Mouse (Mus musculus): ENCODE results near the gene Tnfrsf22. TPM values are rescaled to one million over a fixed set of nuclear protein-coding genes. Genes with fewer than 3 reads are reported as not detected.
A peak's percentile ranks its signal among the peaks of the same experiment; 100 is the strongest.

Gene Tnfrsf22
- polyA plus RNA-seq, 1 experiment: 5.5 TPM

- DNase-seq (ENCODE audit: low read depth): peak; percentile 99
- TF ChIP-seq CTCF (IDR thresholded peaks at IDR 0.05; ENCODE audit: borderline replicate concordance, extremely low read depth, insufficient read depth, insufficient read length): no peak
- TF ChIP-seq POLR2A (IDR thresholded peaks at IDR 0.05; ENCODE audit: borderline replicate concordance, extremely low read depth, insufficient read depth, insufficient read length, poor library complexity, severe bottlenecking): peak; percentile 47; the same call in 1 of the 2 replicates
Observed at GRCm38 (mm10) chr7:143599428-143600230, 49.8 kb downstream of the Tnfrsf22 start, which contains the start of gene Cars. TSS of gene Cars (minus strand) at chr7:143600090.

- peak; percentile 84 for DNase-seq (ENCODE audit: low read depth)
- TF ChIP-seq CTCF (IDR thresholded peaks at IDR 0.05; ENCODE audit: borderline replicate concordance, extremely low read depth, insufficient read depth, insufficient read length) (no peak), POLR2A (IDR thresholded peaks at IDR 0.05; ENCODE audit: borderline replicate concordance, extremely low read depth, insufficient read depth, insufficient read length, poor library complexity, severe bottlenecking) (no peak)
Observed at GRCm38 (mm10) chr7:143594865-143595264, 54.6 kb downstream of the Tnfrsf22 start.

GRCm38 (mm10) chr7:143592255-143592654 is 57.2 kb downstream of the Tnfrsf22 start:
- DNase-seq (ENCODE audit: low read depth): no peak
- TF ChIP-seq CTCF (IDR thresholded peaks at IDR 0.05; ENCODE audit: borderline replicate concordance, extremely low read depth, insufficient read depth, insufficient read length) (no peak), POLR2A (IDR thresholded peaks at IDR 0.05; ENCODE audit: borderline replicate concordance, extremely low read depth, insufficient read depth, insufficient read length, poor library complexity, severe bottlenecking) (no peak)

- no peak for DNase-seq (ENCODE audit: low read depth)
Observed at GRCm38 (mm10) chr7:143588006-143588405, 61.5 kb downstream of the Tnfrsf22 start.

GRCm38 (mm10) chr7:143587586-143587985 is 61.9 kb downstream of the Tnfrsf22 start:
- TF ChIP-seq CTCF (IDR thresholded peaks at IDR 0.05; ENCODE audit: borderline replicate concordance, extremely low read depth, insufficient read depth, insufficient read length): no peak
- TF ChIP-seq POLR2A (IDR thresholded peaks at IDR 0.05; ENCODE audit: borderline replicate concordance, extremely low read depth, insufficient read depth, insufficient read length, poor library complexity, severe bottlenecking): no peak
- no peak for DNase-seq (ENCODE audit: low read depth)

More at GRCm38 (mm10) chr7:143588006-143588405, 61.5 kb downstream of the Tnfrsf22 start:
- no peak for TF ChIP-seq CTCF (IDR thresholded peaks at IDR 0.05; ENCODE audit: borderline replicate concordance, extremely low read depth, insufficient read depth, insufficient read length)
- TF ChIP-seq POLR2A (IDR thresholded peaks at IDR 0.05; ENCODE audit: borderline replicate concordance, extremely low read depth, insufficient read depth, insufficient read length, poor library complexity, severe bottlenecking): no peak

Other genes with a start within 250 kb of the Tnfrsf22 start
- gene Cdkn1c, start 188.6 kb downstream of the Tnfrsf22 start, polyA plus RNA-seq (2012; rRNA removed): 174 and 264 TPM in 2 replicates
- gene Slc22a18, start 175.9 kb downstream of the Tnfrsf22 start, polyA plus RNA-seq (2012; rRNA removed): 0.71 and 1.2 TPM in 2 replicates
- 0.78 and 0.88 TPM in 2 replicates for gene Phlda2, start 146.5 kb downstream of the Tnfrsf22 start, polyA plus RNA-seq (2012; rRNA removed)
- 218 and 243 TPM in 2 replicates for gene Nap1l4, start 100.6 kb downstream of the Tnfrsf22 start, polyA plus RNA-seq (2012; rRNA removed)
- 36.7 and 41.4 TPM in 2 replicates for gene Cars, start 49.6 kb downstream of the Tnfrsf22 start, polyA plus RNA-seq (2012; rRNA removed)
- gene Tnfrsf26, start 20.9 kb downstream of the Tnfrsf22 start, polyA plus RNA-seq (2012; rRNA removed): 0.29 and 0.31 TPM in 2 replicates
- gene Tnfrsf23, start 36.2 kb upstream of the Tnfrsf22 start, polyA plus RNA-seq (2012; rRNA removed): 1.5 and 2.3 TPM in 2 replicates
- gene Osbpl5, start 107.3 kb upstream of the Tnfrsf22 start, polyA plus RNA-seq (2012; rRNA removed): 52.0 and 59.1 TPM in 2 replicates
- gene Mrgprg, start 117.3 kb upstream of the Tnfrsf22 start, polyA plus RNA-seq (2012; rRNA removed): not detected in 2 replicates
- gene Mrgpre, start 134.8 kb upstream of the Tnfrsf22 start, polyA plus RNA-seq (2012; rRNA removed): 6.4 and 10.5 TPM in 2 replicates
- gene Nadsyn1, start 173.2 kb upstream of the Tnfrsf22 start, polyA plus RNA-seq (2012; rRNA removed): 11.7 and 17.1 TPM in 2 replicates
- gene Dhcr7, start 173.5 kb upstream of the Tnfrsf22 start, polyA plus RNA-seq (2012; rRNA removed): 106 and 117 TPM in 2 replicates
- not detected in 2 replicates for gene Gm498, start 217.2 kb upstream of the Tnfrsf22 start, polyA plus RNA-seq (2012; rRNA removed)